In the genomic region with DNA sequence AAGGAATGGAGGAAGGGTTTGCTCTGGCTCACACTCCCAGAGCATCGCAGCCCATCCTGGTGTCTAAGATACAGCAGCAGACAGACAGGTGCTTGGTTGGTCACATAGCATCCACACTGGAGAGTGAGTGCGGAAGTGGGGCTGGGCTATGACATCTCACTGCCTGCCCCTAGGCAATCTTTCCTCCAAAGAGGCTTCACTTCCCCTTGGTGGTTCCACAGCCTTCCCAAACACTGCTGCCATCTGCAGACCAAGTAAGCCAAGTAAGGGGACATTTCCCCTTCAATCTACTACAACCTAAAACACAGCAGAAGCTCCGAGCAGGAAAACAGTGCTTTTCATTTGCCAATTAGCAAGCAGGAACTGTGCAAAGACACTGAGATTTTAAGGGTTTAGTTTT, we compare ENCODE assay signal across 13 mouse cellular contexts.
A peak's percentile ranks its signal among the peaks of the same experiment; 100 is the strongest.
DNase-seq lines count a peak whose midpoint lies in the region; TF ChIP-seq lines count a peak whose summit lies in the region.
"Had no signal": no experiment of that assay in that cellular context is flagged by ENCODE, and none has a peak within 500 bp of the region (broad histone marks: within the 10 kb centered on the region; RNA-seq: fewer than 3 reads in every experiment).

No protein-coding gene starts in this region.

- no peak overlapping the region for H3K4me3 ChIP-seq in heart, adult 2 months
- H3K4me3 ChIP-seq in thymus, adult 2 months (ENCODE audit: control insufficient read depth, insufficient read depth, low read length) = no peak overlapping the region
- H3K4me3 ChIP-seq: forebrain, embryonic 12.5 days; hindbrain, embryonic 15.5 days; limb, embryonic 15.5 days had no signal

- DNase-seq in heart, adult 2 months = no peak
- DNase-seq in heart, adult 9 months (ENCODE audit: low spot score in 2 of 2) = no peak
- DNase-seq in left cerebral cortex, postnatal 4 days = peak; percentile 11
- DNase-seq in left cerebral cortex, adult 18-20 months (ENCODE audit: low spot score in 2 of 2) = no peak
- peak; percentile 14 for DNase-seq in WW6 (ENCODE audit: low read depth, low spot score)
- DNase-seq in layer of hippocampus, adult 9-11 months = peak; percentile 17
- no peak for DNase-seq in thymus, adult 2 months
- DNase-seq in cerebellum, adult 11-12 months = no peak
- DNase-seq: thymus, postnatal 4 days had no signal

- peak; percentile 39 for TF ChIP-seq CTCF in heart, adult 2 months (IDR thresholded peaks at IDR 0.05)
- no peak for TF ChIP-seq CTCF in thymus, adult 2 months (IDR thresholded peaks at IDR 0.05; ENCODE audit: borderline replicate concordance, control insufficient read depth, extremely low read depth, insufficient read depth, low read length, poor library complexity)

- no peak overlapping the region for H3K27ac ChIP-seq in heart, adult 2 months
- H3K27ac ChIP-seq in thymus, adult 2 months (ENCODE audit: control insufficient read depth, insufficient read depth, low read length) = no peak overlapping the region
- H3K27ac ChIP-seq: forebrain, embryonic 12.5 days; hindbrain, embryonic 15.5 days; limb, embryonic 15.5 days; macrophage had no signal

- no peak for TF ChIP-seq EP300 in heart, adult 2 months (IDR thresholded peaks at IDR 0.05; ENCODE audit: insufficient read depth, low read depth, low read length)

- intact Hi-C loops in heart, adult 2 months (cut with DNase I) = no loop called here
- intact Hi-C loops in left cerebral cortex, postnatal 4 days (cut with DNase I) = no loop called here

- H3K9ac ChIP-seq in heart, adult 2 months (ENCODE audit: low read depth, low read length) = no peak overlapping the region
- H3K9ac ChIP-seq: forebrain, embryonic 12.5 days; hindbrain, embryonic 15.5 days; limb, embryonic 15.5 days had no signal

- no peaks in the 10 kb centered on the region for H3K4me1 ChIP-seq in heart, adult 2 months (ENCODE audit: control insufficient read depth, insufficient read depth, low read length)
- H3K4me1 ChIP-seq in thymus, adult 2 months (replicated peaks; ENCODE audit: control insufficient read depth, insufficient read depth, low read length) = no peaks in the 10 kb centered on the region
- H3K4me1 ChIP-seq: limb, embryonic 15.5 days had no signal

- no peaks in the 10 kb centered on the region for H3K27me3 ChIP-seq in heart, adult 2 months (ENCODE audit: control insufficient read depth, insufficient read depth, low read length)
- no peaks in the 10 kb centered on the region for H3K27me3 ChIP-seq in thymus, adult 2 months (ENCODE audit: control insufficient read depth, insufficient read depth, low read length)
- H3K27me3 ChIP-seq: forebrain, embryonic 12.5 days; hindbrain, embryonic 15.5 days; limb, embryonic 15.5 days had no signal

- TF ChIP-seq POLR2A in heart, adult 2 months (IDR thresholded peaks at IDR 0.05; ENCODE audit: insufficient read depth, low read depth, low read length) = no peak
- TF ChIP-seq POLR2A in thymus, adult 2 months (IDR thresholded peaks at IDR 0.05; ENCODE audit: control insufficient read depth, extremely low read depth, insufficient read depth, low read length, poor library complexity) = no peak

- no peaks in the 10 kb centered on the region for H3K79me2 ChIP-seq in heart, adult 2 months (replicated peaks; ENCODE audit: control insufficient read depth, insufficient read depth, low read length)

- no peaks in the 10 kb centered on the region for H3K36me3 ChIP-seq in heart, adult 2 months (ENCODE audit: control insufficient read depth, insufficient read depth, low read length)
- H3K36me3 ChIP-seq in thymus, adult 2 months (ENCODE audit: control insufficient read depth, insufficient read depth, low read length) = no peaks in the 10 kb centered on the region
- H3K36me3 ChIP-seq: forebrain, embryonic 12.5 days; hindbrain, embryonic 15.5 days; limb, embryonic 15.5 days had no signal

- 63% methylated on average over 3 of the region's 3 CpGs for WGBS in heart, adult 2 months
- WGBS in thymus, adult 2 months = 67% methylated on average over 3 of the region's 3 CpGs

Comparison
In these comparisons a context has a peak if more than half of its experiments do, and no peak if none do; other contexts are left out.
1. DNase-seq: peak in left cerebral cortex, postnatal 4 days (single experiment), WW6 (single experiment) and layer of hippocampus, adult 9-11 months (single experiment); none in heart, adult 2 months (0 of 2), heart, adult 9 months (0 of 2), left cerebral cortex, adult 18-20 months (0 of 2), thymus, adult 2 months (single experiment) and cerebellum, adult 11-12 months (single experiment).